Mouse (Mus musculus) embryonic facial prominence, embryonic 12.5 days (tissue): ENCODE measurements at regions not wholly inside any gene's neighbourhood (a gene's known extent, or its start where the extent isn't known, plus 50 kb on each side); places are given as distances from the start of the nearest gene placed in this dataset.

Source experiments
- ATAC-seq: fragments of 200-750 bp; cut with Nextera tagmentation; 2 replicates; pipeline ENCODE4 v1.8.0; 2017; ENCODE audit not compliant: insufficient number of reproducible peaks, insufficient read depth, low FRiP score, low TSS enrichment
- H3K27ac ChIP-seq: fragments of 300-500 bp; sonication (generic); 2 replicates; pipeline ENCODE4 v1.5.1; 2016; ENCODE audit warnings: mild to moderate bottlenecking
- H3K27me3 ChIP-seq: fragments of 300-500 bp; sonication (generic); 2 replicates; pipeline ENCODE4 v1.6.1; 2016; ENCODE audit warnings: mild to moderate bottlenecking, moderate library complexity
- H3K36me3 ChIP-seq: fragments of 300-500 bp; sonication (generic); 2 replicates; pipeline ENCODE4 v1.6.1; 2016; ENCODE audit warnings: mild to moderate bottlenecking
- H3K4me1 ChIP-seq: fragments of 300-500 bp; sonication (generic); 2 replicates; pipeline ENCODE4 v1.6.1; 2016
- H3K4me2 ChIP-seq: fragments of 300-500 bp; sonication (generic); replicated peaks from 2 replicates; pipeline ENCODE4 v1.6.1; 2016; ENCODE audit warnings: mild to moderate bottlenecking, moderate library complexity
- H3K4me3 ChIP-seq: fragments of 300-500 bp; sonication (generic); 2 replicates; pipeline ENCODE4 v1.5.1; 2016; ENCODE audit warnings: mild to moderate bottlenecking
- H3K9ac ChIP-seq: fragments of 300-500 bp; sonication (generic); 2 replicates; pipeline ENCODE4 v1.6.1; 2016; ENCODE audit warnings: mild to moderate bottlenecking, moderate library complexity
- H3K9me3 ChIP-seq: fragments of 300-500 bp; sonication (generic); 2 replicates; pipeline ENCODE4 v1.6.1; 2016; ENCODE audit warnings: mild to moderate bottlenecking, moderate library complexity
- WGBS: fragments of 180-500 bp; shearing (Covaris S2); methylation state at CpG from one replicate; pipeline ENCODE4 v1.1.7; 2016; 5-methylcytosine and 5-hydroxymethylcytosine counted together

- H3K27me3 ChIP-seq: peaks cover 46% of the 10 kb centered on the region
- H3K27ac ChIP-seq: no peak overlapping the region
- no peak overlapping the region for H3K9ac ChIP-seq
- H3K4me1 ChIP-seq: peaks cover 37% of the 10 kb centered on the region; the same call in 1 of the 2 replicates
- no peak for ATAC-seq
- WGBS: 1% methylated on average over 30 of the region's 35 CpGs
- H3K9me3 ChIP-seq: no peaks in the 10 kb centered on the region
- no peaks in the 10 kb centered on the region for H3K36me3 ChIP-seq
- peak overlapping the region; percentile 36 for H3K4me3 ChIP-seq
- peak overlapping the region; percentile 68 for H3K4me2 ChIP-seq
Measured at GRCm38 (mm10) chr14:61686101-61686691, 78.9 kb downstream of the Kcnrg start.

GRCm38 (mm10) chr14:61686821-61687341 is 79.6 kb downstream of the Kcnrg start:
- ATAC-seq: no peak
- Histone ChIP-seq H3K4me1 (peaks cover 37% of the 10 kb centered on the region; the same call in 1 of the 2 replicates), H3K9me3 (no peaks in the 10 kb centered on the region), H3K9ac (peak overlapping the region; percentile 22), H3K4me2 (peak overlapping the region; percentile 68), H3K27ac (no peak overlapping the region), H3K36me3 (no peaks in the 10 kb centered on the region), H3K4me3 (peak overlapping the region; percentile 36), H3K27me3 (peaks cover 49% of the 10 kb centered on the region)
- WGBS: under 1% methylated on average over 33 of the region's 33 CpGs

- Histone ChIP-seq H3K4me3 (peak overlapping the region; percentile 36), H3K36me3 (no peaks in the 10 kb centered on the region), H3K4me1 (peaks cover 37% of the 10 kb centered on the region; the same call in 1 of the 2 replicates), H3K9ac (peak overlapping the region; percentile 22; the same call in 1 of the 2 replicates), H3K27ac (no peak overlapping the region), H3K4me2 (peak overlapping the region; percentile 68), H3K27me3 (peaks cover 49% of the 10 kb centered on the region), H3K9me3 (no peaks in the 10 kb centered on the region)
- under 1% methylated on average over 15 of the region's 15 CpGs for WGBS
- ATAC-seq: no peak
Measured at GRCm38 (mm10) chr14:61687346-61688012, 80.2 kb downstream of the Kcnrg start.

- Histone ChIP-seq H3K27me3 (peaks cover 43% of the 10 kb centered on the region), H3K4me1 (peaks cover 33% of the 10 kb centered on the region; the same call in 1 of the 2 replicates), H3K9ac (no peak overlapping the region), H3K27ac (no peak overlapping the region), H3K4me3 (no peak overlapping the region), H3K4me2 (no peak overlapping the region), H3K9me3 (no peaks in the 10 kb centered on the region), H3K36me3 (no peaks in the 10 kb centered on the region)
- WGBS: 4% methylated on average over 11 of the region's 11 CpGs
- no peak for ATAC-seq
Measured at GRCm38 (mm10) chr14:61688013-61688520, 80.8 kb downstream of the Kcnrg start.

- Histone ChIP-seq H3K9me3 (no peaks in the 10 kb centered on the region), H3K4me1 (peaks cover 30% of the 10 kb centered on the region; the same call in 1 of the 2 replicates), H3K36me3 (no peaks in the 10 kb centered on the region), H3K27ac (no peak overlapping the region), H3K4me3 (no peak overlapping the region; the same call in 1 of the 2 replicates), H3K27me3 (peaks cover 38% of the 10 kb centered on the region), H3K4me2 (peak overlapping the region; percentile 50), H3K9ac (no peak overlapping the region)
- no peak for ATAC-seq
- WGBS: 2% methylated on average over 9 of the region's 9 CpGs
Measured at GRCm38 (mm10) chr14:61688666-61689065, 81.4 kb downstream of the Kcnrg start.

GRCm38 (mm10) chr14:61689281-61689680 is 82.0 kb downstream of the Kcnrg start:
- H3K4me3 ChIP-seq: peak overlapping the region; percentile 27
- no peak overlapping the region for H3K9ac ChIP-seq
- ATAC-seq: no peak
- H3K9me3 ChIP-seq: no peaks in the 10 kb centered on the region
- under 1% methylated on average over 21 of the region's 21 CpGs for WGBS
- H3K4me2 ChIP-seq: peak overlapping the region; percentile 50
- peaks cover 26% of the 10 kb centered on the region; the same call in 1 of the 2 replicates for H3K4me1 ChIP-seq
- no peak overlapping the region for H3K27ac ChIP-seq
- peaks cover 34% of the 10 kb centered on the region for H3K27me3 ChIP-seq
- H3K36me3 ChIP-seq: no peaks in the 10 kb centered on the region

GRCm38 (mm10) chr14:61689776-61690175 is 82.5 kb downstream of the Kcnrg start:
- Histone ChIP-seq H3K36me3 (no peaks in the 10 kb centered on the region), H3K4me1 (peaks cover 21% of the 10 kb centered on the region; the same call in 1 of the 2 replicates), H3K4me3 (peak overlapping the region; percentile 27), H3K9me3 (no peaks in the 10 kb centered on the region), H3K27me3 (peaks cover 34% of the 10 kb centered on the region), H3K27ac (no peak overlapping the region), H3K4me2 (peak overlapping the region; percentile 50), H3K9ac (no peak overlapping the region)
- WGBS: 7% methylated on average over 24 of the region's 24 CpGs
- ATAC-seq: no peak

GRCm38 (mm10) chr14:61691785-61692372 is 84.6 kb downstream of the Kcnrg start:
- no peak for ATAC-seq
- peaks cover 28% of the 10 kb centered on the region for H3K27me3 ChIP-seq
- H3K9me3 ChIP-seq: no peaks in the 10 kb centered on the region
- no peak overlapping the region for H3K9ac ChIP-seq
- no peaks in the 10 kb centered on the region for H3K36me3 ChIP-seq
- 86% methylated on average over 6 of the region's 6 CpGs for WGBS
- no peak overlapping the region for H3K4me3 ChIP-seq
- no peak overlapping the region for H3K4me2 ChIP-seq
- 0 out of 2 replicates have a peak, but pooled peaks cover 7% of the 10 kb centered on the region for H3K4me1 ChIP-seq
- no peak overlapping the region for H3K27ac ChIP-seq

- 90% methylated on average over 3 of the region's 3 CpGs for WGBS
- peaks cover 15% of the 10 kb centered on the region for H3K4me1 ChIP-seq
- no peak overlapping the region for H3K4me2 ChIP-seq
- H3K9me3 ChIP-seq: no peaks in the 10 kb centered on the region
- H3K9ac ChIP-seq: no peak overlapping the region
- H3K4me3 ChIP-seq: no peak overlapping the region
- peaks cover 17% of the 10 kb centered on the region for H3K27me3 ChIP-seq
- H3K36me3 ChIP-seq: no peaks in the 10 kb centered on the region
- ATAC-seq: no peak
- no peak overlapping the region for H3K27ac ChIP-seq
Measured at GRCm38 (mm10) chr14:61694796-61695195, 87.5 kb downstream of the Kcnrg start.

GRCm38 (mm10) chr14:61696290-61696842 is 89.1 kb downstream of the Kcnrg start:
- Histone ChIP-seq H3K4me3 (no peak overlapping the region), H3K27me3 (peaks cover 1% of the 10 kb centered on the region; the same call in 1 of the 2 replicates), H3K9ac (no peak overlapping the region), H3K27ac (no peak overlapping the region), H3K9me3 (no peaks in the 10 kb centered on the region), H3K36me3 (no peaks in the 10 kb centered on the region), H3K4me1 (peaks cover 18% of the 10 kb centered on the region), H3K4me2 (no peak overlapping the region)
- WGBS: 51% methylated on average over 7 of the region's 7 CpGs
- ATAC-seq: no peak

GRCm38 (mm10) chr14:61696886-61697554 is 89.8 kb downstream of the Kcnrg start:
- Histone ChIP-seq H3K4me1 (peaks cover 18% of the 10 kb centered on the region), H3K4me2 (no peak overlapping the region), H3K9me3 (no peaks in the 10 kb centered on the region), H3K27me3 (no peaks in the 10 kb centered on the region), H3K4me3 (no peak overlapping the region), H3K9ac (no peak overlapping the region), H3K36me3 (no peaks in the 10 kb centered on the region), H3K27ac (no peak overlapping the region)
- no peak for ATAC-seq
- 77% methylated on average over 13 of the region's 13 CpGs for WGBS
